Mouse (Mus musculus) thymus, adult 2 months (tissue): ENCODE results near the gene Tmem253.

Source experiments
- CTCF ChIP-seq: fragments of 200-500 bp; IDR thresholded peaks from 2 replicates; pipeline ENCODE4 v1.5.1; 2012; ENCODE audit warnings: mild to moderate bottlenecking, control low read depth, low read length, moderate library complexity, borderline replicate concordance; ENCODE audit not compliant: control insufficient read depth, poor library complexity, insufficient read depth; ENCODE audit errors: extremely low read depth
- POLR2A ChIP-seq: fragments of 200-500 bp; IDR thresholded peaks from 2 replicates; pipeline ENCODE4 v1.6.1; 2012; ENCODE audit warnings: mild to moderate bottlenecking, low read length, control low read depth, moderate library complexity; ENCODE audit not compliant: control insufficient read depth, poor library complexity, insufficient read depth; ENCODE audit errors: extremely low read depth

DNA sequence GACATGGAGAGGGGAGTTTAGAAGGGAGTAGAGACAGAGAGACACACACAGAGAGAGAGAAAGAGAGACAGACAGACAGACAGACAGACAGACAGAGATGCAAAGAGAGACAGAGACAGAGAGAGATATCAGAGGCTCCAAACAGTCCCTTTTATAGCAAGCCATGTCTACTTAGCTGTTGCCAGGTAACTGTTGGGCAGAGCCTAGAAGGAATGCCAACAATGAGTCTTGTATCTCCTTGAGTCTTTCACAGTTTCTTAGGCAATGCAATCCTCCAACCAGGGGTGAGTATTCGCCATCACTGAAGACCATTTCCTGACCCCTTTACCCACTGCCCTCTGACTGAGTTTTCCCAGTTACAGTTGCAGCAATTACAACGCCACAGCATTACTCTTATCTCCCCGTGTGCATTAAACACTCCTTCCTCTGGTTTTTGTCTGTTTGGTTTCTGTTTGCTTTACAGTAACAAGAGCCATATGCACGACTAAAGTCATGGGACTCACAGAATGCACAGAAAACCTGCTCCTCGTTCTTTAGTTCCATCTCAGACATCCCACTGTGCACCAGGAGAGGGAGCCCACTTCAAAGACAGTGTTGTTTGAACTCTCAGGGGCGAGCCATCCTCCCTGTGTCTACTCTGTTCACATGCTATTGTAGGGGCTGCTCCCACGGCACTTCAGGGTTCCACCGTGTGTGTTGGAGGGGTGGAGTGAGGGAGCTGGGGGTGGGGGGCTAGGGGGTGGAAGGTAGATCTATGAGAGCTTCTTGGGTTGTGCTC lies 29.6 kb downstream of the Tmem253 start:
- no peak for TF ChIP-seq POLR2A
- no peak for TF ChIP-seq CTCF
